Mouse (Mus musculus) thymus, adult 2 months (tissue): ENCODE measurements around the gene Wdfy1.

Source experiments
- CTCF ChIP-seq: fragments of 200-500 bp; IDR thresholded peaks from 2 replicates; pipeline ENCODE4 v1.5.1; 2012; ENCODE audit warnings: mild to moderate bottlenecking, control low read depth, low read length, moderate library complexity, borderline replicate concordance; ENCODE audit not compliant: control insufficient read depth, poor library complexity, insufficient read depth; ENCODE audit errors: extremely low read depth
- POLR2A ChIP-seq: fragments of 200-500 bp; IDR thresholded peaks from 2 replicates; pipeline ENCODE4 v1.6.1; 2012; ENCODE audit warnings: mild to moderate bottlenecking, low read length, control low read depth, moderate library complexity; ENCODE audit not compliant: control insufficient read depth, poor library complexity, insufficient read depth; ENCODE audit errors: extremely low read depth

DNA sequence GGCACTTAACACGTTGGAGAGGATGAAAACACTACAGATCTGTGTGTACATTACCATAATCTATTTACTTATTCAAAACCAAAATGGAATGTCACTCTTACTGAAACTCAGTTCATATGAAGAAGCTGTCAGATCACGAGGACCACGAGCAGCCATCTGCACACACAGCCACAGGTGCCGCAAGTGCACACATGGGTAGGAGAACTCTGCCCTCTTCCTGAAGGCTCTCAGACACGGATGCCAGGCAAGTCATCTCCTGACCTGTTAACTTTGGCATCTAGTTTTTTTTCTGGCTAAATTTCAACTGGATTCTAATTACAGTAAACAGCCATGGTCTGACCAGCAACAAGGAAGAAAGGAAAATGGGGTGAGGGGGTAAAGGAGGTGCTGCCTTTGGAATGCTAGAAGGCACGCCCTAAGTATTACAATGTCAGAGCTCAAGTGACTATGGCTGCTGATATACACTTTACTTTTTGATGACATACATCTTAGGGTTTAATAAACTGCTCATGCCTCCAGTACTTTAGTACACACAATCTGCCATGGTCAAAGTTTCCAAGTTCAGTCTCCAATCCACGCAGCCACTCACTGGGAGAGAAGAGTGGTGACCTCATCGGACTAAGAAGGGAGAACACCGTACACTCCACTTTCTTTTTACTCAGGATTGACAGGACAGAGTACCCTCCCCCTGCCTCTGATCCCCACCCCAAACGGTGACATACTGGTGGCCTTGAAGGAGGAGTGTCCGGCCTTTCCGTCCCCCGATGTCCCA, 61.6 kb downstream of the Wdfy1 start:
- TF ChIP-seq CTCF (no peak), POLR2A (no peak)
